Mouse (Mus musculus) liver, embryonic 13.5 days (tissue): ENCODE data around the gene Syt5. TPM values are rescaled to one million over a fixed set of nuclear protein-coding genes. Genes with fewer than 3 reads are reported as not detected.
"Not testable (repeated sequence)": the region's sequence is repeated elsewhere in the genome, so short reads cannot be mapped to it uniquely, and the experiment has no call there.

Experiments
- ATAC-seq: fragments of 200-750 bp; cut with Nextera tagmentation; 2 replicates; pipeline ENCODE4 v1.8.0; 2017; ENCODE audit warnings: low read depth, mild to moderate bottlenecking, moderate number of reproducible peaks, moderate library complexity
- DNase-seq: peaks from one replicate; pipeline ENCODE4 v3.0.0; 2022
- H3K27ac ChIP-seq: fragments of 300-500 bp; sonication (generic); 2 replicates; pipeline ENCODE4 v1.5.1; 2015; ENCODE audit warnings: moderate library complexity, mild to moderate bottlenecking, inconsistent platforms
- H3K27me3 ChIP-seq: fragments of 300-500 bp; sonication (generic); 2 replicates; pipeline ENCODE4 v1.6.1; 2015; ENCODE audit warnings: mild to moderate bottlenecking, inconsistent platforms
- H3K36me3 ChIP-seq: fragments of 300-500 bp; sonication (generic); 2 replicates; pipeline ENCODE4 v1.6.1; 2015; ENCODE audit warnings: mild to moderate bottlenecking, inconsistent platforms
- H3K4me1 ChIP-seq: fragments of 300-500 bp; sonication (generic); replicated peaks from 2 replicates; pipeline ENCODE4 v1.6.1; 2015; ENCODE audit warnings: inconsistent platforms
- H3K4me2 ChIP-seq: fragments of 300-500 bp; sonication (generic); 2 replicates; pipeline ENCODE4 v1.6.1; 2015; ENCODE audit warnings: inconsistent platforms, mild to moderate bottlenecking, moderate library complexity
- H3K4me3 ChIP-seq: fragments of 300-500 bp; sonication (generic); replicated peaks from 2 replicates; pipeline ENCODE4 v1.5.1; 2015; ENCODE audit warnings: mild to moderate bottlenecking, inconsistent platforms
- H3K9ac ChIP-seq: fragments of 300-500 bp; sonication (generic); 2 replicates; pipeline ENCODE4 v1.6.1; 2015; ENCODE audit warnings: mild to moderate bottlenecking, inconsistent platforms
- H3K9me3 ChIP-seq: fragments of 300-500 bp; sonication (generic); replicated peaks from 2 replicates; pipeline ENCODE4 v1.6.1; 2016; ENCODE audit warnings: inconsistent platforms
- WGBS: fragments of 180-500 bp; shearing (Covaris S2); methylation state at CpG from one replicate; pipeline ENCODE4 v1.1.7; 2015; ENCODE audit not compliant: insufficient replicate concordance; 5-methylcytosine and 5-hydroxymethylcytosine counted together
- polyA plus RNA-seq: library from polyadenylated mRNA; unstranded; fragments of >200 nt; fragmentation: Nextera tagmentation; extraction: Ambion mirVana; gene quantifications from 2 replicates; pipeline ENCODE4 v1.2.1, GENCODE M21; 2015

The Syt5 gene
- polyA plus RNA-seq, 1 experiment from 2014 or later, result 0.39 TPM

GRCm38 (mm10) chr7:4539019-4539418 lies 8.3 kb downstream of the Syt5 start:
- H3K9ac ChIP-seq, result no peak overlapping the region

GRCm38 (mm10) chr7:4537181-4537580 lies 10.2 kb downstream of the Syt5 start:
- H3K4me2 ChIP-seq, result no peak overlapping the region
- no peak overlapping the region for H3K27ac ChIP-seq
- H3K4me3 ChIP-seq, result no peak overlapping the region
- ATAC-seq (no peak), DNase-seq (no peak)
- H3K4me1 ChIP-seq, result peaks cover 5% of the 10 kb centered on the region; the same call in 1 of the 2 replicates
- H3K27me3 ChIP-seq, result peaks cover 20% of the 10 kb centered on the region
- no peak overlapping the region for H3K9ac ChIP-seq
- H3K36me3 ChIP-seq, result no peaks in the 10 kb centered on the region
- no peaks in the 10 kb centered on the region for H3K9me3 ChIP-seq
- WGBS, result 44% methylated on average over 4 of the region's 4 CpGs

More at GRCm38 (mm10) chr7:4539019-4539418, 8.3 kb downstream of the Syt5 start:
- Histone ChIP-seq H3K4me1 (peaks cover 4% of the 10 kb centered on the region; the same call in 1 of the 2 replicates), H3K9me3 (no peaks in the 10 kb centered on the region), H3K36me3 (no peaks in the 10 kb centered on the region), H3K4me3 (no peak overlapping the region), H3K27me3 (peaks cover 11% of the 10 kb centered on the region; the same call in 1 of the 2 replicates), H3K4me2 (no peak overlapping the region), H3K27ac (no peak overlapping the region)
- ATAC-seq (no peak), DNase-seq (no peak)
- WGBS, result 51% methylated on average over 2 of the region's 2 CpGs

GRCm38 (mm10) chr7:4536369-4536768 lies 11.0 kb downstream of the Syt5 start:
- H3K4me3 ChIP-seq, result no peak overlapping the region
- no peak overlapping the region for H3K9ac ChIP-seq
- ATAC-seq (no peak), DNase-seq (no peak)
- no peaks in the 10 kb centered on the region for H3K9me3 ChIP-seq
- 0 out of 2 replicates have a peak, but pooled peaks cover 5% of the 10 kb centered on the region for H3K4me1 ChIP-seq
- H3K27ac ChIP-seq, result no peak overlapping the region
- H3K36me3 ChIP-seq, result no peaks in the 10 kb centered on the region
- 68% methylated on average over 4 of the region's 4 CpGs for WGBS
- H3K27me3 ChIP-seq, result peaks cover 28% of the 10 kb centered on the region
- H3K4me2 ChIP-seq, result no peak overlapping the region

GRCm38 (mm10) chr7:4532005-4532729 lies 15.2 kb downstream of the Syt5 start, which contains the start of gene Dnaaf3:
Dnaaf3 (minus strand) TSS chr7:4532453.
- 6% methylated on average over 28 of the region's 28 CpGs for WGBS
- Histone ChIP-seq H3K9me3 (no peaks in the 10 kb centered on the region), H3K9ac (no peak within 1 kb of the TSS), H3K4me2 (peak within 1 kb of the TSS; percentile 58), H3K4me1 (peaks cover 7% of the 10 kb centered on the region; the same call in 1 of the 2 replicates), H3K4me3 (peak within 1 kb of the TSS; percentile 37), H3K36me3 (no peaks in the 10 kb centered on the region), H3K27me3 (peaks cover 31% of the 10 kb centered on the region), H3K27ac (no peak within 1 kb of the TSS)
- DNase-seq, result peak; percentile 22
- ATAC-seq, result peak; percentile 79

GRCm38 (mm10) chr7:4530166-4530565 lies 17.2 kb downstream of the Syt5 start:
- WGBS, result 53% methylated on average over 8 of the region's 8 CpGs
- not testable (repeated sequence) for H3K9ac ChIP-seq, H3K27ac ChIP-seq, ATAC-seq, H3K4me3 ChIP-seq, DNase-seq, H3K36me3 ChIP-seq, H3K4me2 ChIP-seq, H3K9me3 ChIP-seq
- peaks cover 27% of the 10 kb centered on the region for H3K27me3 ChIP-seq
- peaks cover 22% of the 10 kb centered on the region for H3K4me1 ChIP-seq

- peak overlapping the region; percentile 47; the same call in 1 of the 2 replicates for H3K4me3 ChIP-seq
- peaks cover 17% of the 10 kb centered on the region for H3K27me3 ChIP-seq
- peak overlapping the region; percentile 66 for H3K4me2 ChIP-seq
- ATAC-seq (no peak), DNase-seq (no peak)
- no peak overlapping the region for H3K27ac ChIP-seq
- H3K9ac ChIP-seq, result peak overlapping the region; percentile 59; the same call in 1 of the 2 replicates
- whole genome bisulfite sequencing, result 46% methylated on average over 18 of the region's 18 CpGs
- H3K4me1 ChIP-seq, result peaks cover 25% of the 10 kb centered on the region
- H3K36me3 ChIP-seq, result no peaks in the 10 kb centered on the region
- H3K9me3 ChIP-seq, result no peaks in the 10 kb centered on the region
These were observed 20.0 kb downstream of the Syt5 start for GRCm38 (mm10) chr7:4527302-4527689.

- Histone ChIP-seq H3K9me3 (no peaks in the 10 kb centered on the region), H3K27me3 (peaks cover 17% of the 10 kb centered on the region), H3K36me3 (no peaks in the 10 kb centered on the region), H3K9ac (peak overlapping the region; percentile 59), H3K4me1 (peaks cover 27% of the 10 kb centered on the region), H3K27ac (no peak overlapping the region), H3K4me2 (peak overlapping the region; percentile 66), H3K4me3 (peak overlapping the region; percentile 47)
- WGBS, result 16% methylated on average over 40 of the region's 40 CpGs
- peak; percentile 85 for ATAC-seq
- peak; percentile 77 for DNase-seq
These were observed 20.7 kb downstream of the Syt5 start for GRCm38 (mm10) chr7:4526341-4527301.

- H3K9ac ChIP-seq, H3K4me2 ChIP-seq, H3K36me3 ChIP-seq, H3K27ac ChIP-seq, H3K4me3 ChIP-seq, H3K9me3 ChIP-seq, ATAC-seq: not testable (repeated sequence)
- Histone ChIP-seq H3K27me3 (peaks cover 28% of the 10 kb centered on the region), H3K4me1 (peaks cover 39% of the 10 kb centered on the region)
- 59% methylated on average over 15 of the region's 15 CpGs for WGBS
- peak; percentile 31 for DNase-seq
These were observed 23.0 kb downstream of the Syt5 start, which contains the start of gene Tnni3 for GRCm38 (mm10) chr7:4524212-4524922. Tnni3 (minus strand) TSS chr7:4524229.

GRCm38 (mm10) chr7:4523205-4524130 lies 23.9 kb downstream of the Syt5 start:
- Histone ChIP-seq H3K27me3 (peaks cover 28% of the 10 kb centered on the region), H3K27ac (no peak overlapping the region), H3K4me2 (no peak overlapping the region), H3K4me3 (no peak overlapping the region), H3K9me3 (no peaks in the 10 kb centered on the region), H3K36me3 (no peaks in the 10 kb centered on the region), H3K9ac (no peak overlapping the region), H3K4me1 (peaks cover 39% of the 10 kb centered on the region)
- ATAC-seq (no peak), DNase-seq (no peak)
- 74% methylated on average over 33 of the region's 33 CpGs for WGBS

- WGBS, result 36% methylated on average over 6 of the region's 6 CpGs
- Histone ChIP-seq H3K4me2 (no peak overlapping the region), H3K9ac (no peak overlapping the region), H3K36me3 (no peaks in the 10 kb centered on the region), H3K4me3 (no peak overlapping the region), H3K9me3 (no peaks in the 10 kb centered on the region), H3K27me3 (peaks cover 24% of the 10 kb centered on the region), H3K4me1 (peaks cover 38% of the 10 kb centered on the region), H3K27ac (no peak overlapping the region)
- no peak for DNase-seq
- no peak for ATAC-seq
These were observed 25.0 kb downstream of the Syt5 start for GRCm38 (mm10) chr7:4522292-4522691.
